Mouse (Mus musculus) gonadal fat pad, adult 2 months (tissue): ENCODE measurements around the gene Tmem189. TPM values are rescaled to one million over a fixed set of nuclear protein-coding genes. Genes with fewer than 3 reads are reported as not detected.
"Not testable (repeated sequence)": the region's sequence is repeated elsewhere in the genome, so short reads cannot be mapped to it uniquely, and the experiment has no call there.

ENCODE experiments used
- DNase-seq: peaks from one replicate; pipeline ENCODE4 v3.0.0-alpha.2; 2012; ENCODE audit warnings: low read depth
- polyA plus RNA-seq: library from polyadenylated mRNA; depleted of rRNA; stranded (reverse); fragments of >200 nt; gene quantifications from 2 replicates; pipeline ENCODE4 v1.2.3, GENCODE M21; 2012

The Tmem189 gene
- polyA plus RNA-seq, 1 experiment, result 210 TPM

DNA sequence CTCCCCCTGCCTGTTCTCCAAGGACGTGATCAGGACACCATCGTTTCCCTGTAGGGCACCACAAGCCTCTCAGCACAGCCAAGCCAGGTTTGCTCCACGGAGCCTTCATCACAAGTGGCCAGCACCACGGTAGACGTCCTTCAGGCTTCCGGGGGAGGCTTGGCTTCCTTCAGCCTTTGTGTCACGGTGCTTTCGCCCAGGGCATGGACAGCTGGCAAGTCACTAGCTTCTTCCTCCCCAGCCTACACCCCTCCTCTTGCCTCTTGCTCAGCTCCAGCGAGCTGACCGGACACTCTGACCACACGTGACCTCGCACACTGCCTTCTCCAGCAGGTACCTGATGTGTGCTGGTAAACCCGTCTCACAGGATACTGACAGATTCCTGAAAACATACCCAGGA lies 67.3 kb downstream of the Tmem189 start:
- no peak for DNase-seq

DNA sequence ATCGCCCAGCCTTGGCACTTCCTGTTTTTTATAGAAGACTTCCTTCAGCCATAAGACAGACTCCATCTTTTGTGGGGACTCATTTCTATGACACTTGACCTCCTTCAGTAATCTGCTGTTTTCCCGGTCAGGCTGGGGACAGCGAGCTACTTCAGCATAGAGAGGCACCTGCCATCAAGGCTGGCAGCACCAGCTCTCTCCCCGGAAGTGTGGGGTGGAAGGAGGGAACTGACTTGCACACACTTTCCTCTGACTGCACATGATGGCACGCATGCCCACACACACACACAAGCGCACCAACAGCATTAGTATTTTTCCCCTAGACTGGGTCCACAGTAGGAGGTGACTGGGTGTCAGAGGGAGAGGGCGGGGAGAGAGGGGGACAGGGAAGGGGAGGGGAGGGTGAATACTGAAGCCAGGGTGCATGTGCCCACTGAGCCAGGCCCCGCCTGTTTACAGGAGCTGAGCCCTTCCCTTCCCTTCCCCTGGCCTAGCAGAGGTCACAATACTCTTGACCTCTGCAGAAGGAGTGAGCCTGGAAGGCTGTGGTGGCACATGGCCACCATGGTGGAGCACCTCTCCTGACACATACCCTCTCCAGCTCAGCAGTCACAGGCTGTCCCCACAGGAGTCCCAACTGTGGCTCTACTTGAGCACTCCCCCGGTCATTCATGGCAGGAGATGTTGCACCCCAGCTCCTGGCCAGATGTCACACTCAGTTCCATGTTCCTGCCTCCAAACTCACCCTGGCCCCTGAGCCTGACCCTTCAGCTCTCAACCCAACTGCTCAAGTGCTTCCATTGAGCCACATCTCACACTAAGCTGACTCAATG lies 68.2 kb downstream of the Tmem189 start:
- no peak for DNase-seq

DNA sequence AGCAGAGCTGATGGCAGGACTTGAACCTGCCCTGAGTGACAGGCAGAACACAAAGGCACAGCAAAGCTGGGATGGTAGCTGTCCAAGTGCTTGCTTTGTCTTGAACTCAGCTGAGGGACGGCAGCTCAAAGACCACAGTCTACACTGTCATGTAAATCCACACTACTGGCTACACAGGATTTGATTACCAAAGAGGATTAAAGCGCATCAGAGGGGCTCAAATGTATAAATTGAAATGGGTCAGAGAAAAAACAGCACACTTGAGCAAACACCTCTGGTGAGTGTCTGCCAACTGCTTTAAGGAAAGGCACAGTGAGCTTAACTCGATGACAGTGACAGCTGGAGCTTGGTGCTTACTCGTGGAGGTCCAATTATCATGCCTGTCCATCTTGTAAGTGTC lies 72.2 kb downstream of the Tmem189 start:
- no peak for DNase-seq

DNA sequence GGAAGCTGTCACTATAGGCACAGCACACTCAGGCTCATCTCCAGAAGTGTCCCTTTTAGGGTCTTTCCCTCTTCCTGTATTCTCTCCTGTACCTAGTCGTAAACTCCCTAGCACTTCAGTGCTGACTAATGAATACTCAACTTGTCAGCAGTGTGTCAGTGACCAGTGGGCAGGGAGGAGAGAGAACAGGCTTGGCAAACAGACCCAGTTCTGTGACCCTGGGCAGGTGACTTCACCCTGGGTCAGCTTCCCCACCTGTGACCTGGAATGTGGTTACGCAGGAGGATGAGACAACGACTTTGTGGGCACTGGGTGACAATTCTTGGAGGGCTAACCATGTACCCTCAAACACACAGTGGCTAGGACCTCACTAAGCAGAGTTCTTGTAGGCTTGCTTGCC lies 72.6 kb downstream of the Tmem189 start:
- no peak for DNase-seq

DNA sequence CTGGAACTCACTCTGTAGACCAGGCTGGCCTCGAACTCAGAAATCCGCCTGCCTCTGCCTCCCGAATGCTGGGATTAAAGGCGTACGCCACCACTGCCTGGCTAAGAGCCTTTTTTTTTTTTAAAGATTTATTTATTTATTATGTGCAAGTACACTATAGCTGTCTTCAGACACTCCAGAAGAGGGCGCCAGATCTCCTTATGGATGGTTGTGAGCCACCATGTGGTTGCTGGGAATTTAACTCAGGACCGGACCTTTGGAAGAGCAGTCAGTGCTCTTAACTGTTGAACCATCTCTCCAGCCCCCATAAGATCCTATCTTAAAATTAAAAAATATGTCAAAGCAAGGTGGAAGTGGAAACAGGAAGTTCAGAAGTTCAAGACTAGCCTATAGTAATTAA lies 76.3 kb downstream of the Tmem189 start:
- DNase-seq, result not testable (repeated sequence)

DNA sequence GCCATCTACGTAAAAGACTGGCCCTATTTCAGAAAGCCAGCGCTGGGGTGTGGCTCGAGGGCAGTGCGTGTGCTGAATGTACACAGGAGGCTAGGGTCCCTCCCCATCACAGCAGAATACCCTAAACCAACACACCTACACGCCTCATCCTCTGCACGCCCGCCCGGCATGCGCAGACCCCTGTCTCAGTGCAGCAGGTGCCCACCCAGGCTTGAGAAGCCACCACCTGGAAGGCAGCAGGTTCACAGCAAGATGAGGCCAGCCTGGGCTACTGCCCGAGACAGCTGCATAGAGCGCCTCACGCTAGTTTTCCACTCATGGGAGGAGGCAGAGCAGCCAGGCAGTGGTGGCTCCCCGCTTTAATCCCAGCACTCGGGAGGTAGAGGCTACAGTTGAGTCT lies 77.5 kb downstream of the Tmem189 start:
- DNase-seq, result no peak

DNA sequence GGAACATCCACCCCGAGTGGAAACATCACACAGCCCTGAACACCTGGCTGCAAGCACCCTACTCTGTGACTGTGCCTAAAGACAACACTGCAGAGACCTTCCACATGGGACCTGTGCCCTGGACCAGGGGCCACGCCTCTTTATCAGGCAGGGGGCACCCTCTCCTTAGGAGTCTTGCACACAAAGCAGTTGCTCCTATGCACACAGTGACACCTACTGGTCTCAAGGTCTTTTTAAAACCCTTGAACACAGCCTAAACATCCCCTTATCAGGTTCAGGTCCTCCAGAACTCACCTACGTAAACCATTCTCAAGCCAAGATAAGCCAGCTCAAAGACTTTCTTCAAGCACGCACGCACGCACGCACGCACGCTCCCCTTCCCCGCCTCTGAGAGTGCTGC lies 78.3 kb downstream of the Tmem189 start:
- DNase-seq, result no peak

DNA sequence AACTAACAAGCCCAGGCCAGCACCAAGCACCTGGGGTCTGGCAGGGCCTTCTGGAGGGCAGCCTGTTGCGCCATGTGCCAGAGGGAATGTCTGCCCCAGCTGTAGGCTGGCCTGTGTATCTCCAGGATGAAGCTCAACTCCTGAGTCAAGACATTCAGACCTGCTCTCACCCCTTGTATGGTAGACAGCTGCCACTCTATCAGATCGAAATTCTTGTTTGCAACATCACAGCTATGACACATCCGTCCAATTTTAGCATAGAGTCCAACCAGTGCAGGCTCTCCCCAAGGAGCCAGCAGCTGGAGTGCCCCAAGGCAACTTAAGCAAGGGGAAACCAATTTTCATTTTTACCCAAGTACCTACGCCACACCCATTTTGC lies 82.9 kb downstream of the Tmem189 start:
- DNase-seq, result no peak

DNA sequence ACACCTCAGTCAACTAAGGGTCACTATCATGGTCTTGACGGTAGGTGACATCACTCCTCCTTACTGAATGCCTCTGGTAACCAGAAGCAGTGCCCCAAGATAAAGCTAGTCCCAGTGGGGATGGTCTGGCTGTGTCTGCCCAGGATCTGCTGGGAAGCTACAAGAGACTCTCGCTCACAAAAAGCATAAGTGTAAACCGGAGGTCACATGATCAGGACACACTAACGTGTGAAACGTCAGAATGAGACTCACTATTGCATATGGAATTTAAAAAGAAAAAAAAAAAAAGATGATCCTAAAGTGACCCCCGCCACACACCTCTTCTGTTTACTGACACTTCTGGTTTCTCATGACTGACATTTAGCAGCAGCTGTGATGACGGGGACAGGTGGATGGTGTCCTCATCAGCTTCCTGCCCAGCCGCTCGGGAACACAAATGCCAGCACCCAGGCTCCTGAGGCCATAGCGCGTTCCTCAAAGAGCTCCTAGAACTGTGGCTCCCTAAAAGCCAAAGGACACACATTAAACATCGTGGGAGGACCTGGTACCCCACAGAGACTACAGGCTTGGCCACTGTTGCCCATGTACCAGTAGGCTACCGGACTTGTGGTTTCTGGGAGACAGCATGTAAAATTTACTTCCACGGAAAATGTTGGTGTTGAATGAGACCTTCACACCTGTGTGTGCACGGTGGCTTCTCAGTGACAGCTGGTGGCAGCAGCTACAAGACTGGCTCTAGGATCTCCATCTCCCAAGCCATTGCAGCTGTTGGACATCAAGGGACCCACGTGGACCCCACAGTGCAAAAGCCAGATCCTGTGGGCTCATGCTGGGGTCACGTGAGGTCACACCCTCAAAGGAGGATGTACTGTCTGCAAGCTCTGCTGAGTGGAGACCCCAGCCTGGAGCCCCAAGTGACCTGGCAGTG lies 83.5 kb downstream of the Tmem189 start:
- DNase-seq, result no peak

DNA sequence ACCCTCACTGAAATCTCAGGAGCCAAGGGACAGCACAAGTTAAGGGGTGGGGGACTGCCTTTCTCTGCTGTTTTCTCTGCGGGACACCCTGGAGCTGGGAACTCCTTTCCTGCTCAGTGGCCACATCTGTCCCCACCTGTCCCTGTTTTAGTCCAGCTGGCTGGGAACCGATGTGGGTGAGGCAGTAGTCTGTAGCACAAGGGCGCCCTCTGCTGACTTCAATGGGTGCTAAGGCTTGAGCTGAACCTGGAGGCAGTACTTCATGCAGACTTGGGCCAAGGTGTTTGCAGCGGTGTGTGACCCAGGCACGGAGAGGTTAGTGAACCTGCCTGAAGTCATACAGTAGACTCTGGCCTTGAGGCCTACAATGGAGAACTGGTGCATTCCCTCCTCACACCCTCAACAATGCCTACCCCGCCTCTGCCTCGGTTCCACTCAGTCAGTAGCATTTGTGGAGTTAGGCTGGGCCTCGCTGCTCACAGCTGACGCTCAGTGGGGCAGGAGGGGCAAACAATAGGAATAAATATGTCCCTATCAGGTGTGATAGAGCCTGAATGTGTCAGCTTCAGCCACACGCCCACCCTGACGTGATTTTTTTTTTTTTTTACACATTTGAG lies 84.3 kb downstream of the Tmem189 start:
- DNase-seq, result no peak

DNA sequence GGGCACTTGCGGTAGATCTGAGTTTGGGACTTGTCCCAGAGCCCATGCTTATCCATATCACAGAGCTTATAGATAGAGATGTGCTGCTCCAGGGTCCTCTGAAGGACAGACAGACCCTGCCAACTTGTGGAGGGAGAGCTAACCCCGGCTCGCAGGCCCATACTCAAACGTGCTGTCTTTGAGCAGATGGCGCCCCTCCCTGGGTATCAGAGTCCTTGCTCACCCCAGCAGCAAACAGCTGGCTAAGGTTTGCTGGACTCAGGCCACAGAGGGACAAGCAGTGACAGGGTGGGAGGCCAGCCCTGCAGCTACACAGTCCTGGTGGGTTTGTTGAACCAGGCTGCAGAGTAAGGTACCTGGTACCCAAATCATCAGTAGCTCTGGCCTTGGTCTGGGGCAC lies 86.6 kb downstream of the Tmem189 start:
- DNase-seq, result no peak

DNA sequence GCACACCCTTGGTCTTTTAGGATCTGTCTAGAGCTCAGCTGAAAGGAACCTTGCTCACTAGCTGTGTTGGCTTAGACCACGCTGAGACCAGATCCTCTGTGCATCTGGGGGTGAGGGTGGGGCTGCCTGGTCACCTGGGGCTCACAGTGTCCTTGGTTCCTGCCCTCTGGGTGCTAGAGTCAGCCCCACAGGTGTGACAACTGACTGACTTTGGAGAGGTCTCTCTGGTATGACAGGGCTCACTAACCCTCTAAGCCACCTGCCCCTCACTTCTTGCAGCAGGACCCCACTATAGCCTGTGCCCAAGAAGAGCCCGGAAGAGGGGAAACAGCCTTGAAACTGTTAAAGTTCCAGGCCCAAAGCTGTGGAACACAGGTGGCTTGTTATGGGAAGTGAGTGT lies 87.3 kb downstream of the Tmem189 start:
- no peak for DNase-seq

DNA sequence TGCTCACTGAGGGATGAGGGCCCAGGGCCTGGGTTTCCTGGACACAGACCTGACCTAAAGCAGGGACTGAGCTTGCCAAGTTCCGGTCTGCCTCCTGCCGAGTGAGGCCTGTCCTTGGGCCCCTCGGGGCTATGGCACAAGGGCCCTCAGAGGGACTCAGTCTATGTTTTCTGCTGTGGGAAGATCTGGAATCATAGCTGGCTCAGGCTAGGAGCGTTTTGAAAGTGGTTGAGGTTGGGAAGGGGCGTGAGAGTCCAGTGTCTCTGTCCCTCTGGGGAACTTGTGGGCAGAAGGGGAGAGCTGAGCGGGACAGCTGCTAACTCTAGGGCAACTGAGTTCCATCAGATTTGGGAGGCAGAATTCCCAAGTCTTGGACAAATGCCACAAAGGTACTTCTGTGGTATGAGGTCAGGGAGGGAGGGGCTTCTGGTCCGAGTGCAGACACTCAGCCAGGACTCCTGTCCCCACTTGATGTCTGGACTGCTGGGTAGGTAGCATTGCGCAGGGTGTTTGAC lies 89.1 kb downstream of the Tmem189 start:
- DNase-seq, result no peak

DNA sequence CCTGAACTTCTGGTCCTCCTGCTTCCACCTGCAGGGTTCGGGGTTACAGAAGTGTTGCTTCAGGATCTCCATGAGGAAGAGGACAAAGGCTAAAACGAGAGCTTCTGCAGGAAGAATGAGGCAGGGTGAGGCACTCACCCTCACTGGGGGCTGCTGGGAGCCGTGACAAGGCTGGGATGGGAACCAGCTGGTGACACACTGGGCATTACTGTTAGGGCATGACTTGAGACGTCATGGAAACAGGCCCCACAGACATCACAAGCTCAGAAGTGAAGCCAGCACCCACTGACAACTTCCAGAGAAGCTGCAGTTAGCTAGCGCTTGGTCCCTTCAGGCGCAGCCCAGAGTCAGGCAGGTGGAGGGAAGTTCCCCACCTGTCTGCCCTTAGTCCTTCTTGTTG lies 89.7 kb downstream of the Tmem189 start:
- DNase-seq, result no peak

DNA sequence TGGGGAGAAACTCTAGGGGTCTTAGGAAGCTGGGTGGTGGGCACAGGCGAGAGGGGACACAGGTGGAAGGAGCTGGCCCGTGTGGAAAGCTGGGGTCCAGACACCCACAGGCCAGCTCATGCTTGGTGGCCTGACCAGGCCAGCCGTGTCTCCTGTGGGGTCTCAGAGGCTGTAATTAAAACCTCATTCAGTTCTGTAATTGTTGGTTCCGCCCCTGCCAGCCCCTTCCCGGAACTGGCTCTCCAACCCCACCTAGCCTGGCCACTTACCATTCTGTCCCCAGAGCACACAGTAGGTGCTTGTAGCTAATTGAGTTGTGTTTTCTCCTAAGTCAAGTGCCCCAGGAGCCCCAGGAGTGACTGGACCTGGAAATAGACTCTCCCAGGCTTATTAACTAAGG lies 90.4 kb downstream of the Tmem189 start:
- no peak for DNase-seq

DNA sequence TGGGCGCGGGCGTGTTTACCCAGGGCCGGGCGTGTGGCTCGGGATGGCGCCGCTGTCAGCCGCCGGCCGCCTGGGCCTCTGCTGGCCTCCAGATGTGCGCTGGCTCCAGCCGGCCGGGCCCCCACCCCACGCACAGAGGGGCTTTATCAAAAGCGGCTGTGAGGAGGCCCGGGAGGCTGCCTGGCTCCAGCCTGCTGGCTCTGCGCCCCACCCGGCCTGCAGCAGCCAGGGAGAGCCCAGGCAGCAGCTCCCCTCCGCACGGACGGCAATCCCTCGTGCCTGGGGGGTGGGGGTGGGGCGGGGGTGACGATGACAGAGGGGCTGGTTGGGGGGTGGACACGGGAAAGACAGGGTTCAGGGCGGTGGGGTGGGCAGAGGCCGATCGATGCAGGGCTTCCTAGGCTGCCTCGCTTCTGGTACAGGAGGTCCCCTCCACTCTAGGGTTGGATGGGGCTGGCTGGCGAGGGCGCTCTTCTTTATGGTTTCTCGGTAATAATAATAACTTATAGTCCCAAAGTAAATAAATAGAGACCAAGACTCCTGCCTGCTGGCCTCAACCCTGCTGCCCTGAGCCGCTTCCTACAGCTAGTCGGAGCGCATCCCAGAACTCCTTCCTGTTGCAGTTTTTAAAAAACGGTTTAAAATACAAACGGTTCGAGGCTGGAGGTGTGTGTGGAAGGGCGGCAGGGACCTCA lies 92.0 kb downstream of the Tmem189 start:
- no peak for DNase-seq

DNA sequence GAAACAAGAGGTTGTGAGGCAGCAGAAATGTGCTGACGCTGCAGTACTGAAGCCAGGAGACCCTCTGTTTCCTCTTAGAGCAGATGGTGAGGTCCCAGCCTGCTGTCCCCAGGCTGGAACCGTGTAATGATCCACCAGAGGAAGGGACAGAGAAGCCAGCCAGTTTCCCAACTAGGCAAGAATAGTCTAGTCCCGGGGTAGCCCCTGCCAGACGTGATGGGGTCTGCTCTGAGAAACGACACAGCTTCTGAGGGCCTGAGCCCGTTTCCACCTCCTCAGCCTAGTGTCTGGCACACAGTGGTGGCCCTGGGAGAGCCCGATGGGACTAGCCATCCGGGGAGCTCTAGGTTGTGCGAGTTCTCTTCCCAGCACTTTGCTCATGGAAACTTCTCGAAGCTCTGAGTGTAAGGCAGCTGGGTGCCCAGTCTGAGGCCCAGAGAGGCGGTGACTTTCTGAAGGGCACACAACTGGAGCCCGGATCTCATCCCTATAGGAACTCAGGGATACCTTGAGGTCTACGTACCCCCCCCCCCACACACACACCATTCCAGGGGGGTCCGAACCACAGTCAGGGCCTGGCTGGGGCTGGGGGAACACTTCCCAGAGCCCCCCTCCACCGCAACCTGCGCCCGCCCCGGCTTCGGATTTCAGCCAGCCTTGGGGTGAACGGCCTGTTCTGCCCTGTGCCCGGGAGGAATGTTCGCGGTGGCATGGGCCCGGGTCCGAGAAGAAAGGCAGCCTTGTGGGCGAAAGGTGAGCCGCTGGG lies 92.7 kb downstream of the Tmem189 start:
- no peak for DNase-seq

DNA sequence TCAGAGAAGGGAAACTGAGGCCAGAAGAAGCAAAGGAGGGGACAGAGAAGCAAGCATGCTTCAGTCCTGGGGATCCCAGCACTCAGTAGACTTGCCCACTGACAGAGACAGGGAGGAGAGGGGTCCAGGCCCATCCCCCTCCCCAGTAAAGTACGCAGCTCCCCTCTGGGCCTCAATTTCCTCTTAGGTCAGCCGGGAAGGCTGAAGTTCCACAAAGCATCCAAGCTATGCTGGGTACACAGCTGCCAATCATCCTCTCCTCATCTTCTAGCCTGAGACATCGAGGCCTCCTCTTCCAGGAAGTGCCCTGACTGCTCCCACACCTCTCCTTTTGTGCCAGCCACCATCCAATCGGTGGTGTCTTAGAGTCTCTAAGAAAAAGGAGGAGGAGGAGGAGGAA lies 93.4 kb downstream of the Tmem189 start:
- DNase-seq, result no peak

DNA sequence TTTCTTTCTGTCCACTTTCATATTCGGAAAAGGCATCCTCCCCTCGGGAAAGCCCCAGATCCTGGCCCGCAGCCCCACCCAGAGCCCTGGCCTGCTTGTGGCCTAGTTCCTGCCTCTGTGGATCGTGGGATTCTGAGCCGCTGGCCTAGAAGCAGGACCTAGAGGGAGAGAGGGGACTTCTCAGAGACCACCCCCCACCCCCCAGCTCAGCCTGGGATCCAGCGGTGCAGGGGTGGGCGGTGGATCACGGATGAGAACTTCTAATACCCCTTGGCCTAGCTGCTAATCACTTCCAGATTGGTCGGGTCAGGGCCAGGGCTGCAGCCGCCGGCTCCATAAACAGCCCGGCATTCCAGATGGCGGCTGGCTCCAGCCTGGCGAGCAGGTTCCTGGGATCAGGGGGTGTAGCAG lies 93.9 kb downstream of the Tmem189 start:
- DNase-seq, result no peak

DNA sequence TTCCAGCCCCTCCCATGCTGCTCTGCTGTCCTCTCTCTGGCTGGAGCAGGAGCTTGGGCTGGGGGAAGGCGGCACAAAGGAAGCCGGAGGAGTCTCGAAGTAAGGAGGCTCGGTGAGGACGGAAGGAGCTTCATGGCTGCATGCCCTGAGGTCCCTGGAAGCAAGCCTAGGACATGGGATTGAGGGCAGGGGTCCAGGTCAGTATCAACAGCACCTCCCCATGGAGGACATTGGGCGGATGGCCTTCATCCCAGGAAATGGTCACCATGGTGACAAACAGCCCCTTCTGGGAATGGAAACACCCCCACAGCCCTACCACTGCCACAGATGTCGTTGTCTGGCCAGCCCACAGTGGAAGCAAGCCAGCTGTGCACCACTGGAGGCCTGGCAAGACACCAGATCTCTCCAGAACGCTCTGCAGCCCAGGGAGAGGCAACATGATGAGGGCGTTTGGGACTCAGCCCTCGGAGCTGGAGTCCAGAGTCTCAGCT lies 95.1 kb downstream of the Tmem189 start:
- no peak for DNase-seq
